Mouse (Mus musculus) frontal cortex, postnatal 25 days (tissue): ENCODE measurements at regions not wholly inside any gene's neighbourhood (a gene's known extent, or its start where the extent isn't known, plus 50 kb on each side); places are given as distances from the start of the nearest gene placed in this dataset.

ENCODE experiments used
- DNase-seq, 2 experiments: peaks; one replicate each; pipeline ENCODE4 v3.0.0; 2022; ENCODE audit warnings: low spot score in 2 of 2

- no peak for DNase-seq
Measured at GRCm38 (mm10) chr4:39926021-39926591, 216.8 kb upstream of the Aco1 start.

- DNase-seq, result no peak
Measured at GRCm38 (mm10) chr4:39926594-39926993, 216.3 kb upstream of the Aco1 start.

GRCm38 (mm10) chr4:39928491-39928890 lies 214.4 kb upstream of the Aco1 start:
- DNase-seq, result no peak

GRCm38 (mm10) chr4:39934025-39934708 lies 208.7 kb upstream of the Aco1 start:
- DNase-seq, result no peak

- no peak for DNase-seq
Measured at GRCm38 (mm10) chr4:39958687-39959086, 184.2 kb upstream of the Aco1 start.

GRCm38 (mm10) chr4:39967938-39968337 lies 174.9 kb upstream of the Aco1 start:
- no peak for DNase-seq

- no peak for DNase-seq
Measured at GRCm38 (mm10) chr4:39991358-39991757, 151.5 kb upstream of the Aco1 start.

- no peak for DNase-seq
Measured at GRCm38 (mm10) chr4:39991851-39992250, 151.0 kb upstream of the Aco1 start.

GRCm38 (mm10) chr4:39998771-39999422 lies 144.0 kb upstream of the Aco1 start:
- DNase-seq, result no peak

- DNase-seq, result peak; percentile 60 to 72
Measured at GRCm38 (mm10) chr4:40014666-40015065, 128.2 kb upstream of the Aco1 start.

- no peak for DNase-seq
Measured at GRCm38 (mm10) chr4:40016856-40017255, 126.0 kb upstream of the Aco1 start.

GRCm38 (mm10) chr4:40018208-40018607 lies 124.7 kb upstream of the Aco1 start:
- no peak for DNase-seq

GRCm38 (mm10) chr4:40031361-40031760 lies 111.5 kb upstream of the Aco1 start:
- no peak for DNase-seq

GRCm38 (mm10) chr4:40047846-40048245 lies 95.0 kb upstream of the Aco1 start:
- DNase-seq, result no peak

GRCm38 (mm10) chr4:40049086-40049485 lies 93.8 kb upstream of the Aco1 start:
- no peak for DNase-seq

- no peak for DNase-seq
Measured at GRCm38 (mm10) chr4:40051848-40052247, 91.0 kb upstream of the Aco1 start.

- no peak for DNase-seq
Measured at GRCm38 (mm10) chr4:40053391-40053790, 89.5 kb upstream of the Aco1 start.

GRCm38 (mm10) chr4:40063751-40064456 lies 79.0 kb upstream of the Aco1 start:
- no peak for DNase-seq

GRCm38 (mm10) chr4:40064457-40064836 lies 78.4 kb upstream of the Aco1 start:
- DNase-seq, result no peak

- peak in 1 of 2 experiments; percentile 3 for DNase-seq
Measured at GRCm38 (mm10) chr4:40070959-40071634, 71.8 kb upstream of the Aco1 start.

- no peak for DNase-seq
Measured at GRCm38 (mm10) chr4:40081035-40081434, 61.8 kb upstream of the Aco1 start.

GRCm38 (mm10) chr4:40090295-40090694 lies 52.6 kb upstream of the Aco1 start:
- no peak for DNase-seq
